Mouse (Mus musculus): ENCODE data around the gene Gcnt2.

DNA sequence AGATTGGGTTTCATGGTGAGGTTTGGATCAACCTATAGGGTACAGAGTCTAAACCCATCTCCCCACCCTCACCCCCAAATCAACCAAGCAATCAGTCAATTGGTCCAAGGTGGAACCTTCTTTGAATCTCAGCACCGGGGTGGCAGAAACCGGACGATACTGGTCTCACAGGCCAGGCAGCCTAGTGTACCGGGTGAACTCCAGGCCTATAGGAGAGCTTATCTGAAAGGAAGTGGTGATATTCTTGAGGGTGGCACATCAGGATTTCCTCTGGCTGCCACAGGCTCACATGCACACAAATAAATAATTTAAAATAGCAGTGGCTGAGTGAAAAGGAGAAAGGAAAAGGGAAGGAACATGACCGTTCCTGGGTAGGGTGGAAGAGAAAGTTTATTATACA lies 84.4 kb downstream of the Gcnt2 start:
- TF ChIP-seq ZC3H11A (IDR thresholded peaks at IDR 0.05; ENCODE audit: borderline replicate concordance, low read depth, low read length) (no peak), ZNF384 (IDR thresholded peaks at IDR 0.05; ENCODE audit: low read depth, low read length) (no peak), MAFK (IDR thresholded peaks at IDR 0.05; ENCODE audit: insufficient read depth, low read depth, low read length) (no peak), HCFC1 (IDR thresholded peaks at IDR 0.05; ENCODE audit: borderline replicate concordance, insufficient read depth, low read length) (no peak)
